10 mouse cellular contexts compared by ENCODE assay signal in genomic region chr15:101176284-101176680, GRCm38 (mm10). TPM values are rescaled to one million over a fixed set of nuclear protein-coding genes. Genes with fewer than 3 reads are reported as not detected.
DNase-seq lines count a peak whose midpoint lies in the region; ATAC-seq and TF ChIP-seq lines count a peak whose summit lies in the region.
"Had no signal": no experiment of that assay in that cellular context is flagged by ENCODE, and none has a peak within 500 bp of the region (broad histone marks: within the 10 kb centered on the region; RNA-seq: fewer than 3 reads in every experiment).

No protein-coding gene starts in this region.

- H3K4me2 ChIP-seq in lung, embryonic 15.5 days = peak overlapping the region; percentile 92
- H3K4me2 ChIP-seq in forebrain, embryonic 16.5 days (ENCODE audit: low read length) = peak overlapping the region; percentile 74
- H3K4me2 ChIP-seq in limb, embryonic 14.5 days (replicated peaks; ENCODE audit: low read depth, low read length, severe bottlenecking) = peak overlapping the region; percentile 94

- H3K36me3 ChIP-seq in lung, embryonic 15.5 days = no peaks in the 10 kb centered on the region
- H3K36me3 ChIP-seq in forebrain, embryonic 16.5 days (ENCODE audit: control insufficient read depth, insufficient read depth) = no peaks in the 10 kb centered on the region
- H3K36me3 ChIP-seq in limb, embryonic 14.5 days (ENCODE audit: control insufficient read depth, insufficient read depth, low read length) = no peaks in the 10 kb centered on the region
- no peaks in the 10 kb centered on the region; the same call in 1 of the 2 replicates for H3K36me3 ChIP-seq in small intestine, adult 2 months (ENCODE audit: control insufficient read depth, insufficient read depth, low read length)

- H3K9ac ChIP-seq in lung, embryonic 15.5 days = no peak overlapping the region
- peak overlapping the region; percentile 86 for H3K9ac ChIP-seq in forebrain, embryonic 16.5 days (replicated peaks; ENCODE audit: low read depth, low read length)
- H3K9ac ChIP-seq in limb, embryonic 14.5 days (ENCODE audit: low read depth, low read length, severe bottlenecking) = no peak overlapping the region

- no peaks in the 10 kb centered on the region for H3K9me3 ChIP-seq in lung, embryonic 15.5 days
- no peaks in the 10 kb centered on the region for H3K9me3 ChIP-seq in forebrain, embryonic 16.5 days (ENCODE audit: control insufficient read depth, low read length)
- H3K9me3 ChIP-seq in limb, embryonic 14.5 days (ENCODE audit: control insufficient read depth, low read length) = no peaks in the 10 kb centered on the region

- no peak for TF ChIP-seq CTCF in small intestine, adult 2 months (IDR thresholded peaks at IDR 0.05; ENCODE audit: extremely low read depth, insufficient read length, insufficient replicate concordance, low read depth, low read length)

- peaks cover 65% of the 10 kb centered on the region for H3K4me1 ChIP-seq in lung, embryonic 15.5 days
- peaks cover 41% of the 10 kb centered on the region for H3K4me1 ChIP-seq in forebrain, embryonic 16.5 days (replicated peaks; ENCODE audit: control insufficient read depth, insufficient read depth, low read length)
- peaks cover 52% of the 10 kb centered on the region for H3K4me1 ChIP-seq in limb, embryonic 14.5 days (ENCODE audit: control insufficient read depth, insufficient read depth, low read length)
- H3K4me1 ChIP-seq in small intestine, adult 2 months (ENCODE audit: control insufficient read depth, insufficient read depth, insufficient read length, low read length) = peaks cover 25% of the 10 kb centered on the region

- 0 out of 2 replicates have a peak overlapping the region, but pooled peaks have one; percentile 11 for H3K27ac ChIP-seq in lung, embryonic 15.5 days
- peak overlapping the region; percentile 51; the same call in 1 of the 2 replicates for H3K27ac ChIP-seq in forebrain, embryonic 16.5 days (ENCODE audit: low read length)
- no peak overlapping the region for H3K27ac ChIP-seq in limb, embryonic 14.5 days (replicated peaks; ENCODE audit: low read depth, low read length)
- peak overlapping the region; percentile 86 for H3K27ac ChIP-seq in small intestine, adult 2 months (ENCODE audit: insufficient read depth, low read depth, low read length)

- 36% methylated on average over 3 of the region's 3 CpGs for WGBS in lung, embryonic 15.5 days
- 47% methylated on average over 3 of the region's 3 CpGs for WGBS in forebrain, embryonic 16.5 days
- 42% methylated on average over 3 of the region's 3 CpGs for WGBS in limb, embryonic 14.5 days
- 13% methylated on average over 3 of the region's 3 CpGs for WGBS in small intestine, adult 2 months

- no peak for ATAC-seq in lung, embryonic 15.5 days (ENCODE audit: borderline replicate concordance, extremely low read depth, low FRiP score, low TSS enrichment)
- no peak for ATAC-seq in forebrain, embryonic 16.5 days
- ATAC-seq in limb, embryonic 14.5 days (ENCODE audit: low FRiP score, low read depth) = no peak
- ATAC-seq in erythroid progenitor cell, adult 5-6 weeks (replicated peaks; ENCODE audit: low FRiP score, poor library complexity, severe bottlenecking) = no peak
- ATAC-seq: inflammation-experienced regulatory T-cells, adult 6 months; Patski had no signal

- H3K27me3 ChIP-seq in lung, embryonic 15.5 days = no peaks in the 10 kb centered on the region
- H3K27me3 ChIP-seq in forebrain, embryonic 16.5 days (replicated peaks; ENCODE audit: control insufficient read depth, insufficient read depth, low read length) = no peaks in the 10 kb centered on the region
- H3K27me3 ChIP-seq in limb, embryonic 14.5 days (ENCODE audit: control insufficient read depth, insufficient read depth, low read length) = no peaks in the 10 kb centered on the region
- no peaks in the 10 kb centered on the region for H3K27me3 ChIP-seq in small intestine, adult 2 months (ENCODE audit: control insufficient read depth, insufficient read depth, low read length)
- H3K27me3 ChIP-seq: Patski had no signal

- no peak for DNase-seq in lung, postnatal 36 days
- no peak for DNase-seq in limb, embryonic 14.5 days (ENCODE audit: low spot score)
- no peak for DNase-seq in B cell, adult 2 months
- no peak for DNase-seq in frontal cortex, postnatal 36 days (ENCODE audit: low spot score in 2 of 2)

- H3K4me3 ChIP-seq in lung, embryonic 15.5 days = no peak overlapping the region
- H3K4me3 ChIP-seq in forebrain, embryonic 16.5 days (replicated peaks; ENCODE audit: low read length) = peak overlapping the region; percentile 68
- peak overlapping the region; percentile 89 for H3K4me3 ChIP-seq in limb, embryonic 14.5 days (replicated peaks; ENCODE audit: low read length)
- H3K4me3 ChIP-seq in small intestine, adult 2 months (ENCODE audit: low read depth, low read length) = no peak overlapping the region

- TF ChIP-seq POLR2A in limb, embryonic 14.5 days (IDR thresholded peaks at IDR 0.05; ENCODE audit: borderline replicate concordance, extremely low read depth, insufficient read depth, insufficient read length) = no peak
- TF ChIP-seq POLR2A in small intestine, adult 2 months (IDR thresholded peaks at IDR 0.05; ENCODE audit: low read depth, low read length) = no peak

RNA-seq across cellular contexts. Expression of gene Acvr1b, which starts 2.4 kb away (rescaled TPM):
- polyA plus RNA-seq in lung, embryonic 15.5 days (2015; fragmentation: Nextera tagmentation; extraction: Ambion mirVana) = 5.9 and 6.0 TPM in 2 replicates
- 26.0 and 27.4 TPM in 2 replicates for polyA plus RNA-seq in forebrain, embryonic 16.5 days (2015; fragmentation: Nextera tagmentation; extraction: Ambion mirVana)
- 27.2 and 32.8 TPM in 2 replicates for polyA plus RNA-seq in limb, embryonic 14.5 days (2012; rRNA removed)
- 12.3 and 12.9 TPM in 2 replicates for polyA plus RNA-seq in limb, embryonic 14.5 days (2014; fragmentation: Nextera tagmentation; extraction: Ambion mirVana)
- polyA plus RNA-seq in small intestine, adult 2 months (2012; rRNA removed) = 21.5 and 46.0 TPM in 2 replicates
- 0.84 and 1.8 TPM in 2 replicates for total RNA-seq in erythroid progenitor cell, adult 5-6 weeks (2015; ENCODE audit: low replicate concordance)
- 1.2 and 1.4 TPM in 2 replicates for total RNA-seq in erythroid progenitor cell, adult 5-6 weeks (2017; ENCODE audit: low replicate concordance)

RNA-seq across cellular contexts. Expression of gene Grasp, which starts 47.7 kb away (rescaled TPM):
- 6.9 and 7.9 TPM in 2 replicates for polyA plus RNA-seq in lung, embryonic 15.5 days (2015; fragmentation: Nextera tagmentation; extraction: Ambion mirVana)
- polyA plus RNA-seq in forebrain, embryonic 16.5 days (2015; fragmentation: Nextera tagmentation; extraction: Ambion mirVana) = 1.3 and 1.8 TPM in 2 replicates
- polyA plus RNA-seq in limb, embryonic 14.5 days (2012; rRNA removed) = 20.5 and 25.8 TPM in 2 replicates
- polyA plus RNA-seq in limb, embryonic 14.5 days (2014; fragmentation: Nextera tagmentation; extraction: Ambion mirVana) = 7.4 and 7.5 TPM in 2 replicates
- 7.3 and 8.5 TPM in 2 replicates for polyA plus RNA-seq in small intestine, adult 2 months (2012; rRNA removed)
- total RNA-seq in erythroid progenitor cell, adult 5-6 weeks (2015; ENCODE audit: low replicate concordance) = not detected in 2 replicates
- not detected in 2 replicates for total RNA-seq in erythroid progenitor cell, adult 5-6 weeks (2017; ENCODE audit: low replicate concordance)

RNA-seq across cellular contexts. Expression of gene Acvrl1, which starts 48.0 kb away (rescaled TPM):
- 68.2 and 72.4 TPM in 2 replicates for polyA plus RNA-seq in lung, embryonic 15.5 days (2015; fragmentation: Nextera tagmentation; extraction: Ambion mirVana)
- 8.0 and 8.4 TPM in 2 replicates for polyA plus RNA-seq in forebrain, embryonic 16.5 days (2015; fragmentation: Nextera tagmentation; extraction: Ambion mirVana)
- polyA plus RNA-seq in limb, embryonic 14.5 days (2012; rRNA removed) = 16.1 and 17.8 TPM in 2 replicates
- 8.2 and 10.2 TPM in 2 replicates for polyA plus RNA-seq in limb, embryonic 14.5 days (2014; fragmentation: Nextera tagmentation; extraction: Ambion mirVana)
- 19.6 and 35.5 TPM in 2 replicates for polyA plus RNA-seq in small intestine, adult 2 months (2012; rRNA removed)
- 1.1 and 23.1 TPM in 2 replicates for total RNA-seq in erythroid progenitor cell, adult 5-6 weeks (2015; ENCODE audit: low replicate concordance)
- total RNA-seq in erythroid progenitor cell, adult 5-6 weeks (2017; ENCODE audit: low replicate concordance) = 0.08 and 1.3 TPM in 2 replicates
- polyA plus RNA-seq: Patski had no signal

Comparison
In these comparisons a context has a peak if more than half of its experiments do, and no peak if none do; other contexts are left out.
1. H3K4me3 ChIP-seq: peak in forebrain, embryonic 16.5 days (single experiment) and limb, embryonic 14.5 days (single experiment); none in lung, embryonic 15.5 days (single experiment) and small intestine, adult 2 months (single experiment).
2. Peak in every context shown above with its lines, with median percentiles within 50 percentile points of each other: H3K4me2 ChIP-seq.